Mouse (Mus musculus): ENCODE results near the gene Gm20503. TPM values are rescaled to one million over a fixed set of nuclear protein-coding genes. Genes with fewer than 3 reads are reported as not detected.
A peak's percentile ranks its signal among the peaks of the same experiment; 100 is the strongest.

The Gm20503 gene
- total and polyA plus RNA-seq, 3 experiments, result 3.3 TPM; not detected in 2

GRCm38 (mm10) chr4:59043891-59044290 is 40.9 kb downstream of the Gm20503 start (continued):
- TF ChIP-seq ETS1 (IDR thresholded peaks at IDR 0.05; ENCODE audit: low read depth, low read length), result peak; percentile 66
- TF ChIP-seq CHD2 (IDR thresholded peaks at IDR 0.05; ENCODE audit: low read length), result no peak

DNA sequence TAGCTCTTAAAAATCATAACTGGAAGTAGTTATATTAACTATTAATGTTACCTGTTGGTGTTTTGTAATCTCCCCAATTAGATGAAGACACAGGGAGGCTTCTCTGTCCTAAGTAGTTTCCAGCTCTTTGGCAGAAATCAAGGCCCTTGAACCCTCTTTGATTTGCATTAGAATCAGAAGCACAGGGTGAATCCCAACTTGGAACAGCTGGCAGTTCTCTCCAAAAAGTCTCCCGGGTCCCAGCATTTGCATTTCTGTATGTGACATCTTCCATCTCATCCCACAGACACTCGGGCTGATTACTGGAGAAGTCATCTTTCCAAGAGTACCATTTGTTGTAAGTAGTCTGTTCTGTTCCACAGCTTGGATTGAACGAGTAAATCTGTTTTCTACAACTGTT is 44.2 kb downstream of the Gm20503 start:
- no peaks in the 10 kb centered on the region for H3K79me2 ChIP-seq (ENCODE audit: control insufficient read depth, insufficient read depth, low read length, poor library complexity)

GRCm38 (mm10) chr4:59051081-59051480 is 48.1 kb downstream of the Gm20503 start:
- no peak for TF ChIP-seq ZNF384 (IDR thresholded peaks at IDR 0.05; ENCODE audit: low read depth, low read length)
- TF ChIP-seq POLR2AphosphoS2 (IDR thresholded peaks at IDR 0.05; ENCODE audit: low read length), result no peak
- TF ChIP-seq JUND (IDR thresholded peaks at IDR 0.05; ENCODE audit: low read depth, low read length), result no peak
- TF ChIP-seq POLR2A (IDR thresholded peaks at IDR 0.05; ENCODE audit: control insufficient read depth in 1 of 2, insufficient read depth in 1 of 2, low read depth in 1 of 2, low read length in 2 of 2, poor library complexity in 1 of 2), result no peak
- TF ChIP-seq ZKSCAN1 (IDR thresholded peaks at IDR 0.05; ENCODE audit: low read depth, low read length), result no peak
- no peak for TF ChIP-seq USF1 (IDR thresholded peaks at IDR 0.05; ENCODE audit: low read depth, low read length)
- TF ChIP-seq SMC3 (IDR thresholded peaks at IDR 0.05; ENCODE audit: low read depth, low read length), result no peak
- TF ChIP-seq MAX (IDR thresholded peaks at IDR 0.05; ENCODE audit: low read length), result no peak
- no peak for TF ChIP-seq E2F4 (IDR thresholded peaks at IDR 0.05; ENCODE audit: borderline replicate concordance, low read depth, low read length)
- TF ChIP-seq ELF1 (IDR thresholded peaks at IDR 0.05; ENCODE audit: low read depth, low read length), result no peak
- TF ChIP-seq ZC3H11A (IDR thresholded peaks at IDR 0.05; ENCODE audit: low read depth, low read length), result no peak
- Histone ChIP-seq H3K9ac (ENCODE audit: control insufficient read depth, low read depth, low read length, poor library complexity, severe bottlenecking) (no peak overlapping the region), H3K4me3 (ENCODE audit: control insufficient read depth in 1 of 2, insufficient read depth in 1 of 2, low read depth in 2 of 2, low read length in 2 of 2) (no peak overlapping the region), H3K27ac (ENCODE audit: control insufficient read depth, low read depth, low read length) (no peak overlapping the region), H3K27me3 (ENCODE audit: control insufficient read depth in 1 of 2, insufficient read depth in 2 of 2, low read length in 2 of 2) (no peaks in the 10 kb centered on the region), H3K4me1 (ENCODE audit: control insufficient read depth in 1 of 2, insufficient read depth in 2 of 2, low read length in 2 of 2) (peaks cover 0 to 3% of the 10 kb centered on the region in 2 experiments; a peak in 2 of 4 replicates), H3K79me2 (ENCODE audit: control insufficient read depth, insufficient read depth, low read length, poor library complexity) (no peaks in the 10 kb centered on the region), H3K36me3 (ENCODE audit: control insufficient read depth in 1 of 2, insufficient read depth in 2 of 2, low read length in 2 of 2) (peaks cover 0 to 3% of the 10 kb centered on the region in 2 experiments; a peak in 1 of 4 replicates), H3K9me3 (replicated peaks; ENCODE audit: insufficient read depth, low read length) (no peaks in the 10 kb centered on the region)
- no peak for DNase-seq (ENCODE audit: low read depth, low spot score)

More for the DNA sequence above, 44.2 kb downstream of the Gm20503 start:
- Histone ChIP-seq H3K4me3 (ENCODE audit: control insufficient read depth in 1 of 2, insufficient read depth in 1 of 2, low read depth in 2 of 2, low read length in 2 of 2) (no peak overlapping the region), H3K4me1 (ENCODE audit: control insufficient read depth in 1 of 2, insufficient read depth in 2 of 2, low read length in 2 of 2) (peaks cover 6 to 12% of the 10 kb centered on the region in 2 experiments), H3K36me3 (ENCODE audit: control insufficient read depth in 1 of 2, insufficient read depth in 2 of 2, low read length in 2 of 2) (peaks cover 0 to 17% of the 10 kb centered on the region in 2 experiments; a peak in 2 of 4 replicates), H3K27ac (ENCODE audit: control insufficient read depth, low read depth, low read length) (no peak overlapping the region), H3K9ac (ENCODE audit: control insufficient read depth, low read depth, low read length, poor library complexity, severe bottlenecking) (no peak overlapping the region), H3K27me3 (ENCODE audit: control insufficient read depth in 1 of 2, insufficient read depth in 2 of 2, low read length in 2 of 2) (no peaks in the 10 kb centered on the region), H3K9me3 (replicated peaks; ENCODE audit: insufficient read depth, low read length) (no peaks in the 10 kb centered on the region)
- no peak for DNase-seq (ENCODE audit: low read depth, low spot score)
- no peak for TF ChIP-seq ZNF384 (IDR thresholded peaks at IDR 0.05; ENCODE audit: low read depth, low read length)
- TF ChIP-seq USF2 (IDR thresholded peaks at IDR 0.05; ENCODE audit: borderline replicate concordance in 1 of 2, insufficient read depth in 1 of 2, low read depth in 1 of 2, low read length in 2 of 2), result no peak
- TF ChIP-seq POLR2AphosphoS2 (IDR thresholded peaks at IDR 0.05; ENCODE audit: low read length), result no peak
- no peak for TF ChIP-seq NELFE (IDR thresholded peaks at IDR 0.05; ENCODE audit: low read depth, low read length)
- no peak for TF ChIP-seq MYB (IDR thresholded peaks at IDR 0.05; ENCODE audit: low read depth, low read length)
- TF ChIP-seq MEF2A (IDR thresholded peaks at IDR 0.05; ENCODE audit: extremely low read depth, insufficient replicate concordance, low read depth, low read length, poor library complexity, severe bottlenecking), result no peak
- no peak for TF ChIP-seq ETS1 (IDR thresholded peaks at IDR 0.05; ENCODE audit: low read depth, low read length)
- TF ChIP-seq SMC3 (IDR thresholded peaks at IDR 0.05; ENCODE audit: low read depth, low read length), result no peak
- TF ChIP-seq CTCF (IDR thresholded peaks at IDR 0.05 in 2 of 3, conservative IDR thresholded peaks at IDR 0.05 in 1 of 3; ENCODE audit: control insufficient read depth in 1 of 3, insufficient read depth in 1 of 3, low read depth in 2 of 3, low read length in 3 of 3, poor library complexity in 1 of 3, severe bottlenecking in 1 of 3), result no peak
